Mouse (Mus musculus): Measurements from ENCODE around the gene Dohh.

- no peak for TF ChIP-seq CTCF (IDR thresholded peaks at IDR 0.05; ENCODE audit: low read depth)
- no peak for TF ChIP-seq EP300 (IDR thresholded peaks at IDR 0.05; ENCODE audit: low read depth)
Observed at GRCm38 (mm10) chr10:81423476-81424245, 39.4 kb downstream of the Dohh start.

Data from liver, postnatal 0 days (tissue).